Mouse (Mus musculus): ENCODE measurements at regions not wholly inside any gene's neighbourhood (a gene's known extent, or its start where the extent isn't known, plus 50 kb on each side); places are given as distances from the start of the nearest gene placed in this dataset.

GRCm38 (mm10) chr16:24142915-24143541 lies 154.4 kb upstream of the Bcl6 start:
- no peak for DNase-seq

DNA sequence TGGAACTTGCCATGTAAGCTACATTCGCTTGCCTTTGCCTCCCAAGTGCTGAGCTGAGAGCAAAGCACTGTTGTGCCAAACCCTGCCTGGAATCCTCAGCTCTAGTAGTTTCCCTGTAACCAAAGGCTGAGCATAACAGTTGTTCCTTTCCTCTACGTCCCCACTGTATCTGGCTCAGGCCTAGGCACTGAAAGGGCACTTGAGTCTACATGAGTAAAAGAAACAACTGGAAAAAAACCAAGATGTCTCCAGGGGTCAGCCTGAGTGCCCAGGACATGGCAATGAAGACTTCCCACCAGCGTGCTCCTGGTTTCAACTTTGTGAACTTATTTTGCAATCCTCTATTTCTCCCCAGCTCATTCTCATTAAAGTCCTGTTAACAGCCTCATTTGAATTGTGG lies 150.5 kb upstream of the Bcl6 start:
- no peak for DNase-seq

DNA sequence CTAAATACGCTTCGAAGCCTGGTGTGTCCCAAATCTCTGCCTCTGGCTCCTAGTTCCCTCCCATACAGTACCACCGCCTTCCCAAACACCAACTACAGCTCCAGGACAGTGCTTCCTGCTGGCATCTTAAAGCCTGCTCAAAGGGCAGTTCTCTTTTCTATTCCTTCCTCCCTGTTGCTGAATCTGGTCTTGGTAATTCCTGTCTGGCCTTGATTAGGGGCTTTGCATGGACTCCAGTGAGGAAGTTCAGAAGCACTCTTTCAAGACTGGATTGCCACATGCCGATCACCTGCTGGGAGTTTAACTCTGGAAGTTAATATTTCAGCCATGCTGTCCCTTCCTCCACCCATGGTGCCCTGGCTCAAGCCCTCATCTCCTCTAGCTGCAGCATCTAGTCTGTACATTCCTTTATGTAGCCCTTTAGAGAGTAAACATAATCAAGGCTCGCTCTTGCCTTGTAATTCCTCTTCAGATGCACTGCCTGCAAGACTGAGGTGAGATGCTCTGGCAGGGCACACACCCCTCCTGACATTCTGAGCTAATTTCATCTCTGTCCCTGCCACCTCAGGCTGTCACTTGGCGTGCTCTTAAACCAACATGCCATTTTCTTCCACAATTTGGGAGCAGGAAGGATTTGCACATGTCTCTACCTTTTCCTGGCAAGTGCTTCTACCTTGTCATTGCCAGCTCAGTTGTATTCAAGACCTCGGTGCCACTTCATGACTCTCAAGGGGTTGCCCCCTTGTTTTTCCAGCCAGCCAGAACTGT lies 148.8 kb upstream of the Bcl6 start:
- DNase-seq = no peak

DNA sequence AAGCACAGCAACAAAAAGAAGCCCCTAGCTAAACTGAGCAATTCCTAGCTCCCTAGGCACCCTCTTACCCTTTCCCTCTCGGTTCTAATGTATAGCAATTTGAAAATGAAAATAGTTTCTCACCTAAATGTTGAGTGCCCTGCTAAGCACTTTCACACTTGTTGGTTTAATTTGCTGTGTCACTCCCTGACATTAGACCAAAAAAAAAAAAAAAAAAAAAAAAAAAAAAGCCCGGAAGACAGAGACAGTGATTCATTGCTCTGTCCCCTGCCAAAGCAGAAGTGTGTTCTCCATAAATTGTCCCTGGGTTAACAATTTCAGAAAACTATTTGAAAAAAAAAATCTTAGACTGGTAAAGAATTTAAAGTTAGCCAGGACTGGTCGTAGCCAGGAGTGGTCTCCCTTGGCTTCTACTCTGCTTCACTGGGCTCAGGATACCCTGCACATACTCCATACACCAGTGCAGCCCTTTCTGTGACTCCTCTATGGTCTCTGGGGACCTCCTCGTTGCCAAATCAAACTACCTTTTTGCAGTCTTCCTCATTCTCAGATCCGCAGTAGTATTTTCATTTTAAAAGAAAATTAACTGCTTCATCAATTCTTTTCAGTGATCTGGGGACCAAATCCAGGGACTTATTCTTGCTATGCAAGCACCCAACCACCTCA lies 148.0 kb upstream of the Bcl6 start:
- DNase-seq = no peak

GRCm38 (mm10) chr16:24135841-24136240 lies 147.2 kb upstream of the Bcl6 start:
- peak; percentile 70 to 84 for DNase-seq

GRCm38 (mm10) chr16:24135351-24135750 lies 146.7 kb upstream of the Bcl6 start:
- DNase-seq = no peak

- no peak for DNase-seq
Measured at GRCm38 (mm10) chr16:24134486-24135050, 145.9 kb upstream of the Bcl6 start.

- no peak for DNase-seq
Measured at GRCm38 (mm10) chr16:24130646-24131045, 142.0 kb upstream of the Bcl6 start.

- no peak for DNase-seq
Measured at GRCm38 (mm10) chr16:24129701-24130100, 141.0 kb upstream of the Bcl6 start.

GRCm38 (mm10) chr16:24128566-24128965 lies 139.9 kb upstream of the Bcl6 start:
- DNase-seq = no peak

DNA sequence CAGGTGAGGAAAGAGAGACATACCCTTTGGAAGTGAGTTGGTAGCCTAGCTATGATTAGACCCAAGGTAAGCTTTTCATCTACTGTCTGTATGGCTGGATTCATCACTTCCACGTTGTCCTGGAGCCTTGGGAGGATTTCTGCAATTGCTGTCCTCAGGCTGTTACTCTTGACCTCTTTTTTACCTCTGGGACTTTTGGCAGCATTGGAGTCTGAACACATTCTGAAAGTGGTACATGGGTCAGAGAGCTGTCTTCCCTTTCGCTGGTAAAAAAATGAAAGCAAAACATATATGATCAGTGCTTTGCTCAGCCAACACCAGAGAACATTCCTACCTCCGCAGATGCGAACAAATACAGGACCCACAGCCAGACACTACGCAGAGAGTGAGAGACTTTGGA lies 136.1 kb upstream of the Bcl6 start:
- DNase-seq = no peak

- DNase-seq = no peak
Measured at GRCm38 (mm10) chr16:24124083-24124482, 135.4 kb upstream of the Bcl6 start.

DNA sequence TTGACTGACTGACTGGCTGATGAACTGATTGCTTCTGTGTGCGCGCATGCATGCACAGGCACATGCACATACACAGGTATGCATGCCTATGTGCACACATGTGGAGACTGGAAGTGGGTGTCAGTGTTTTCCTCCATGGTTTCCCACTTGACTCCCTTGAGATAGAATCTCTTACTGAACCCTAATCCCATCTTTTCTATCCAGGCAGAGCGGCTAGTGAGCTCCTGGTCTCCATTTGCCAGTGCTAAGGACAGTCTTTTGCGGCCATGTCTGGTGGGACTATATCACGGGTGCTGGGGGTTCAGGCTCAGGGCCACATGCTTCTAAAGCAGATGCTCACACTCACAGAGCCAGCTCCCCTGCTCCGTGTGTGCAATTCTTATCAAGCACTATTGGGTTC lies 133.0 kb upstream of the Bcl6 start:
- no peak for DNase-seq

GRCm38 (mm10) chr16:24120836-24121235 lies 132.2 kb upstream of the Bcl6 start:
- DNase-seq = no peak

DNA sequence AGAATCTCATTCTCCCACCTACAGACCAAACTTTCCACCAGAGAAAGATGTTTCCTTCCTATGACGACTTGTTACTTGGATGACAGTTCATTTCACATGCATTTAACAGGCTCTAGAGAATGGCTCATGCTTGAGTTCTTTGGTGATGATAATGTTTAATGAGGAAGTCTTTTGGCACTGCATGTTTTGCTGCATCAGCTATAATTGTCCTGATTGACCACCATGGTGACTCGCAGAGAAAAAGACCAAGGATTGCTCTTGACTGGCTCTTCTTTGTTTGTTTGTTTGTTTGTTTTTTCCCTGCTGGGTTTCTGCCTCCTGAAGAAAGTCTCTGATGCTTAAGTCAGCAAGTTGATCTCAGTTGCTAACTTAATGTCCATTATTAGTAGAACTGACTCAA lies 129.8 kb upstream of the Bcl6 start:
- DNase-seq = no peak

- DNase-seq = no peak
Measured at GRCm38 (mm10) chr16:24102854-24103690, 114.4 kb upstream of the Bcl6 start.

DNA sequence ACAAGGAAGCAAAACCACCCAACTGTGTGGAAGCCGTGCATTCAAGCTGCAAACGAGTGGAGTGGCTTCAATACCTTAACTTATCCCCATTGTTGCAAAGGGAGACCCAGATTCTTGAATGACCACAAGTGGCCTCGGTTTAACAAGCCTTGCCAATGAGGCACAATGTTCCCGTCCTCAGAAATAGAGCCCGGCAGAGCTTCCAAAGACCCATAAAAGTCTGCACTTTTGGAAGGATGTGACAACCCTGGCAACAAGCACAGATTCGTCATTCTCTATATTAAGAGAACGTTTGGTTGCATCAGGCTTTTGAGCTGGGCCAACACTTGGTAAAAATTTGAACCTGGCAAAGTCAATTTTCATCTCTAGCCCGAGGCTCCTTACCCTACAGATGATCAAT lies 108.9 kb upstream of the Bcl6 start:
- DNase-seq = no peak

- DNase-seq = no peak
Measured at GRCm38 (mm10) chr16:24096076-24096475, 107.4 kb upstream of the Bcl6 start.

GRCm38 (mm10) chr16:24095630-24096029 lies 107.0 kb upstream of the Bcl6 start:
- DNase-seq = no peak

GRCm38 (mm10) chr16:24094566-24094965 lies 105.9 kb upstream of the Bcl6 start:
- no peak for DNase-seq

GRCm38 (mm10) chr16:24093624-24094023 lies 105.0 kb upstream of the Bcl6 start:
- no peak for DNase-seq

- no peak for DNase-seq
Measured at GRCm38 (mm10) chr16:24092616-24093525, 104.2 kb upstream of the Bcl6 start.
